Mouse (Mus musculus) ES-Bruce4 (cell line): ENCODE results near the gene Arap2. TPM values are rescaled to one million over a fixed set of nuclear protein-coding genes. Genes with fewer than 3 reads are reported as not detected.
"Not testable (repeated sequence)": the region's sequence is repeated elsewhere in the genome, so short reads cannot be mapped to it uniquely, and the experiment has no call there.

ENCODE experiments used
- H3K27ac ChIP-seq: 2 replicates; pipeline ENCODE4 v1.5.1; 2012; ENCODE audit warnings: low read length, inconsistent platforms; ENCODE audit not compliant: insufficient read depth
- H3K27me3 ChIP-seq: 2 replicates; pipeline ENCODE4 v1.6.1; 2012; ENCODE audit warnings: mild to moderate bottlenecking, low read length, inconsistent platforms; ENCODE audit not compliant: control insufficient read depth, poor library complexity, insufficient read depth, severe bottlenecking
- H3K36me3 ChIP-seq: 2 replicates; pipeline ENCODE4 v1.6.1; 2012; ENCODE audit warnings: inconsistent platforms, mild to moderate bottlenecking, low read length, moderate library complexity; ENCODE audit not compliant: control insufficient read depth, poor library complexity, insufficient read depth, severe bottlenecking
- H3K4me1 ChIP-seq: one replicate; pipeline ENCODE4 v1.8.1; 2011; ENCODE audit warnings: low read length; ENCODE audit not compliant: control insufficient read depth, insufficient read depth
- H3K4me3 ChIP-seq: 2 replicates; pipeline ENCODE4 v1.5.1; 2011; ENCODE audit warnings: low read depth, mild to moderate bottlenecking, low read length
- H3K9ac ChIP-seq: 2 replicates; pipeline ENCODE4 v1.6.1; 2012; ENCODE audit warnings: low read depth, mild to moderate bottlenecking, inconsistent platforms; ENCODE audit not compliant: poor library complexity, severe bottlenecking
- H3K9me3 ChIP-seq: replicated peaks from 2 replicates; pipeline ENCODE4 v1.6.1; 2012; ENCODE audit warnings: mild to moderate bottlenecking, low read length, inconsistent platforms; ENCODE audit not compliant: control insufficient read depth, poor library complexity, insufficient read depth, severe bottlenecking
- CTCF ChIP-seq: IDR thresholded peaks from one replicate; pipeline ENCODE4 v1.8.1; 2011; ENCODE audit warnings: low read depth, low read length
- EP300 ChIP-seq: IDR thresholded peaks from 2 replicates; pipeline ENCODE4 v1.6.1; 2011; ENCODE audit warnings: low read depth, low read length; ENCODE audit not compliant: insufficient read depth
- POLR2A ChIP-seq: IDR thresholded peaks from one replicate; pipeline ENCODE4 v1.8.1; 2011; ENCODE audit warnings: low read length; ENCODE audit not compliant: insufficient read depth
- polyA plus RNA-seq: library from polyadenylated mRNA; stranded (reverse); fragments of >200 nt; gene quantifications from 2 replicates; pipeline ENCODE4 v1.2.4, GENCODE M21; 2011; ENCODE audit warnings: low read depth; ENCODE audit not compliant: missing spikeins, insufficient read depth, insufficient read length

Arap2 gene
- polyA plus RNA-seq, 1 experiment, result 36.8 TPM

DNA sequence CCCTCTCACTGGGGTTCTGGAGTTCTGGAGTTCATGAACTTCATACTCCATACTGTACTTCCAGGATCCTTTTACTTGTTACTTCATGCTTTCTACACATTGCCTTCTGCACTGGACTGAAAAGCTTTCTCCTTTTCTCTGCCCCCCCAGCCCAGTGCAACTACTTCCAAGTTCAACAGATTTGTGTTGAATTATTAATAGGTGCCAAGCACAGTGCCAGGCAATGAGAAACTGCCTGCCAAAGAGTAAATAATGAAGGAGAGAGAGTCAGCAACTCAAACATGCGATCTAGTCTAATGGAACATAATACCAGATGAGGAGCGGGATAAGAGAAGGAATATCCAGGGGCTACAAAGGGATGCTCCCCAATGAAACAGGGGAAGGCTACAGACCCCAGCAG is 17.8 kb downstream of the Arap2 start:
- H3K9ac ChIP-seq, result no peak overlapping the region
- H3K36me3 ChIP-seq, result no peaks in the 10 kb centered on the region
- TF ChIP-seq EP300 (no peak), CTCF (no peak), POLR2A (no peak)
- no peaks in the 10 kb centered on the region for H3K27me3 ChIP-seq
- no peak overlapping the region for H3K4me3 ChIP-seq
- H3K4me1 ChIP-seq, result peaks cover 3% of the 10 kb centered on the region
- no peaks in the 10 kb centered on the region for H3K9me3 ChIP-seq
- no peak overlapping the region for H3K27ac ChIP-seq

DNA sequence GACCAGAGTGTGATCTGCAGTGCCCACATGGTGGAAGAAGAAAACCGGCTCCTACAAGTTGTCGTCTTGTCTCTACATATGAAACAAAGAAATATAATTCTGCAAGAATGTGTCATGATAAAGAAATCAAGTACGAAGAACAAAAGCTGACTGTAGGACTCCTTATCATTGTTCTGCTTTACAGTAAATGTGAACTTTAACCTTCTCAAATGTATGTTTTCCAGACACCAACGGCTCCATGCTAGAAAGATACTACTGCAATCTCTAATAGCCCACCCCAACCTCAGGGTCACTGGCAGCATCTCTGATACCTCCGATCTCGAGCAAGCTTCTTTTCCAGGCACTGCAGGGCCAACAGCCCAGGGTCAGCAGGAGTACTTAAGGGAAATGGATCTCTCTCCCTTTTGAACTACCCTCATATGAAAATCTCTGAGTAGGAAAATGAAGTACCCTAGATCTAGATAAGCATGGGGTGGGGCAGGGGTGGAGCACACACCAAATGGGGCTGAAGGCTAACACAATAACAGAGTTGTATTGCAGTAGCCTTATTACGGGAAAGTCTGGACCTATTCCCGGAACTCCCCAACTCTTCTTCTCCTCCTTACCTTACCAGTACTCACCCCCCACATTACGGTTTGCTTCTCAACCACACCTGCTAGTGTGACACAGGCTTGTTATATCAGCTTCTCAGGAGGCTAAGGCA is 22.6 kb downstream of the Arap2 start:
- TF ChIP-seq CTCF, result no peak
- no peak for TF ChIP-seq EP300
- no peak for TF ChIP-seq POLR2A
- H3K9ac ChIP-seq, result no peak overlapping the region
- H3K27me3 ChIP-seq, result no peaks in the 10 kb centered on the region
- no peak overlapping the region for H3K4me3 ChIP-seq
- H3K4me1 ChIP-seq, result peaks cover 3% of the 10 kb centered on the region
- H3K9me3 ChIP-seq, result no peaks in the 10 kb centered on the region
- no peak overlapping the region for H3K27ac ChIP-seq
- no peaks in the 10 kb centered on the region for H3K36me3 ChIP-seq

DNA sequence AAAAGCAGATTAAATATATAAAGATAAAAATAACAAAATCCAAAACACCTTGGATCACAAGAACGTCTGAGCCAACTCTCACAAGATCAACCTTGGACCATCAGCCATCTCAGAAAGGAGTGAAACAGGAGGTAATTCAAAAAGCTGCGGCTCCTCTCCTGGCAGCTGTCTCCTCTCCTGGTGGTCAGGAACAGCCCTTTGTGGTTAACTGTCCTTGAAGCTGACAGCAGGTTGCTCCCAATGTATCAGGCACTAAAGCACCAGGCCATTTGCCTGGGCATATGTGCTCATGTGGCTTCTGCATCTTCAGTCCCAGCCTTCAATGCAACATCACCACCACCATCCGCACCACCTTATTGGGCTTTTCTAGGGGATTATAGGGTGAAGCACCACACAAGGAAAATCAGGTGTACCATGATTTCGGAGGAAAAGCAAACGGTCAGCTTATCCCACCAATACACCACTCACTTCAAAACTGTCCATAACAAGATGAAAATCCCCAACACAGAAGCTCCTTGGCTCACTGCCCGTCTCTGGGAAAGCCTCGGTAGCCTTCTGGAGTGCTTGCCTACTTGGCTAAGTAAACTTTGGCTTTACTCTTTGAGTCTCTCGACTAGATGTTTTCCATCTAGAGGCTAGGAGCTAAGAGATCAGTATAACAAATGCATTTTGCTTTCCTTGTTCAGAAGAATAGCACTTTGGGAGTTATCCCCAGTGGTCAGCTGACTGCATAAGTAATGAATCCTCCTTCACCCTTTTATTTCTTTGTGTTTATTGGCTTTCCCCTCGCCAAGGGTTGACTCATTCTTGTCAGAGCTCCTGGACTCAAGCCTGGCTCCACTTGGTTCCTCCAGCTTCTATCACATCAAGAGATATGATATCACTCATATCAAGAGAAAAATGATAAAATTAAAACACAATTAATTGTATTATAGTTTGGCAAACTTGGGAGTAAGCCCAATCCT is 26.2 kb downstream of the Arap2 start:
- H3K36me3 ChIP-seq, result no peaks in the 10 kb centered on the region
- no peaks in the 10 kb centered on the region for H3K27me3 ChIP-seq
- TF ChIP-seq CTCF, result no peak
- peaks cover 3% of the 10 kb centered on the region for H3K4me1 ChIP-seq
- no peak overlapping the region for H3K27ac ChIP-seq
- H3K9ac ChIP-seq, result no peak overlapping the region
- H3K4me3 ChIP-seq, result no peak overlapping the region
- H3K9me3 ChIP-seq, result no peaks in the 10 kb centered on the region

DNA sequence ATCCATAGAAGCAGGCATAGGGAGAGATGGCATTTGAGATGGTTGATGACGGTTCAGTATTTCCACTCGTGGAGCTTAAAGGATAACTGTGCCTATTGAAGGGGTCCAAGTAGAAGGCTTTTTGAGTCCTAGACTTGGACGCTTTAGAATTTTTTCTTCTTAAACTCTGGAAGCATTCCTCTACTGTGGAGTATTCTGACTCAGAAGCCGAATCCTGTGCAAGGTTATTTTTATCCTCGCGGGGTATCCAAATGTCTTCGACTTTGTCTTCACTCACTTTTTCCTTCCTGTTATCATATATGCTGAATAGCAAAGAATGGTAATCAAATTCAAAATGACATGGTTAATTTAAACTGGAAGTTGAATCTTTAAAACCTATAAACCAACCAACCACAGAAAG is 35.4 kb downstream of the Arap2 start:
- not testable (repeated sequence) for H3K4me1 ChIP-seq, H3K4me3 ChIP-seq, H3K9ac ChIP-seq, H3K27me3 ChIP-seq, H3K9me3 ChIP-seq, H3K36me3 ChIP-seq, H3K27ac ChIP-seq

DNA sequence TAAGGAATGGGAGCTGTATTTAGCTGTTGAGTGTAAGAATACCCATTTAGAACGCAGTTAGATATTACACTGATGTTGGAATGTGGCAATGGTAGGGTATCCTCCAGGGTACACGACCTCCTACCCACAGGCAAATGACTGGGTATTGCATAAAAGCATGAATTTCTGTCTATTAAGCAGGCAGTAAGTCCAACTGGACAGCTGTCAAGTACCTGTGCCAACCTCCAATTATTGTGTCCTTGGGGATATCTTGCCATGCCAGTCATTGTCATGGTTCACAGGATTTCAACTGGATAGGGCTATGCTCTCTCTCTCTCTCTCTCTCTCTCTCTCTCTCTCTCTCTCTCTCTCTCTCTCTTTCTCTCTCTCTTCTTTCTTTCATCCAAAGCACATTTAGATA is 40.4 kb downstream of the Arap2 start:
- Histone ChIP-seq H3K27me3 (no peaks in the 10 kb centered on the region), H3K36me3 (no peaks in the 10 kb centered on the region), H3K9me3 (no peaks in the 10 kb centered on the region), H3K4me1 (no peaks in the 10 kb centered on the region), H3K27ac (no peak overlapping the region), H3K4me3 (no peak overlapping the region), H3K9ac (no peak overlapping the region)
- TF ChIP-seq EP300 (no peak), CTCF (no peak), POLR2A (no peak)
